Mouse (Mus musculus) heart, postnatal 0 days (tissue): ENCODE results near the gene Gpr107. TPM values are rescaled to one million over a fixed set of nuclear protein-coding genes. Genes with fewer than 3 reads are reported as not detected.
A peak's percentile ranks its signal among the peaks of the same experiment; 100 is the strongest.

Experiments
- ATAC-seq: fragments of 200-750 bp; cut with Nextera tagmentation; 2 replicates; pipeline ENCODE4 v1.8.0; 2017; ENCODE audit warnings: low read depth, moderate number of reproducible peaks, moderate library complexity; ENCODE audit not compliant: insufficient read depth
- DNase-seq: peaks from one replicate; pipeline ENCODE4 v3.0.0-alpha.2; 2016; ENCODE audit warnings: low spot score
- H3K27ac ChIP-seq: fragments of 300-500 bp; sonication (generic); 2 replicates; pipeline ENCODE4 v1.5.1; 2014; ENCODE audit warnings: low read depth, mild to moderate bottlenecking
- H3K27me3 ChIP-seq: fragments of 300-500 bp; sonication (generic); 2 replicates; pipeline ENCODE4 v1.6.1; 2014; ENCODE audit warnings: low read length, mixed read lengths; ENCODE audit not compliant: control insufficient read depth, insufficient read depth
- H3K36me3 ChIP-seq: fragments of 300-500 bp; sonication (generic); replicated peaks from 2 replicates; pipeline ENCODE4 v1.6.1; 2014; ENCODE audit warnings: low read length, mixed read lengths; ENCODE audit not compliant: control insufficient read depth, insufficient read depth
- H3K4me1 ChIP-seq: fragments of 300-500 bp; sonication (generic); 2 replicates; pipeline ENCODE4 v1.6.1; 2014; ENCODE audit warnings: antibody characterized with exemption; ENCODE audit not compliant: control insufficient read depth, insufficient read depth
- H3K4me2 ChIP-seq: fragments of 300-500 bp; sonication (generic); 2 replicates; pipeline ENCODE4 v1.6.1; 2014; ENCODE audit warnings: low read depth, mild to moderate bottlenecking, low read length, moderate library complexity
- H3K4me3 ChIP-seq: fragments of 300-500 bp; sonication (generic); 2 replicates; pipeline ENCODE4 v1.5.1; 2014; ENCODE audit warnings: low read depth, low read length
- H3K9ac ChIP-seq: fragments of 300-500 bp; sonication (generic); replicated peaks from 2 replicates; pipeline ENCODE4 v1.6.1; 2014; ENCODE audit warnings: low read depth, low read length, mixed read lengths
- H3K9me3 ChIP-seq: fragments of 300-500 bp; sonication (generic); replicated peaks from 2 replicates; pipeline ENCODE4 v1.6.1; 2016; ENCODE audit warnings: low read length; ENCODE audit not compliant: control insufficient read depth
- CTCF ChIP-seq: IDR thresholded peaks from 2 replicates; pipeline ENCODE4 v1.5.1; 2016; ENCODE audit warnings: antibody characterized with exemption, control low read depth, low read depth
- EP300 ChIP-seq: IDR thresholded peaks from 2 replicates; pipeline ENCODE4 v1.6.1; 2016; ENCODE audit warnings: antibody characterized with exemption, low read depth
- WGBS: fragments of 180-500 bp; shearing (Covaris S2); extraction: QIAGEN DNeasy Blood & Tissue Kit; methylation state at CpG from one replicate; pipeline ENCODE4 v1.1.7; 2014; 5-methylcytosine and 5-hydroxymethylcytosine counted together
- polyA plus RNA-seq: library from polyadenylated mRNA; unstranded; fragments of >200 nt; fragmentation: Nextera tagmentation; extraction: Ambion mirVana; gene quantifications from 2 replicates; pipeline ENCODE4 v1.2.1, GENCODE M21; 2015
- total RNA-seq: library from RNA; depleted of rRNA; stranded (reverse); fragments of >200 nt; gene quantifications from 2 replicates; pipeline ENCODE4 v1.2.3, GENCODE M21; 2014; ENCODE audit warnings: low replicate concordance

Gene Gpr107
- total and polyA plus RNA-seq, 2 experiments from 2014 or later: 20.3 to 69.4 TPM

DNA sequence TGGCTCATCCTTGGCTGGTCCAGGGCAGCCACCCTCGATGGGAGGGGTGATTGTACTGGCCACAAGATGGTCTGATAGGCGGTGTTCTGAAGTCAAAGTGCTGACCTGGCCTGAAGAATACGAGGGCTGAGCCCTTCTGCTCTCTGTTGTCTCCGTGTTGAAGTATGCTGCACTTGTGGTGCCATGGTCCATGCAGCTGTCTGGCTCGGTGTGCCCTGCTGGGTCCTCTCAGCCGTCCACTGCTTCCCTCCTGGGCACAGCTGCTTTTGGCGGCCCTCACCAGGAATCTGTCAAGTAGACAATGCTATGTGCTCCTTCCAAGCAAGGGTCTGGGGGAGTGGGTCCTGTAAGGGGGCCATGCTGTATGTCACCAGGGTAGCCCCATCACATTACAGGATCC, 68.7 kb downstream of the Gpr107 start:
- DNase-seq (no peak), ATAC-seq (no peak)
- H3K36me3 ChIP-seq: no peaks in the 10 kb centered on the region
- H3K27me3 ChIP-seq: no peaks in the 10 kb centered on the region
- H3K9ac ChIP-seq: no peak overlapping the region
- H3K4me3 ChIP-seq: no peak overlapping the region
- H3K4me1 ChIP-seq: peaks cover 7% of the 10 kb centered on the region; the same call in 1 of the 2 replicates
- H3K9me3 ChIP-seq: no peaks in the 10 kb centered on the region
- no peak overlapping the region for H3K4me2 ChIP-seq
- no peak for TF ChIP-seq EP300
- no peak for TF ChIP-seq CTCF
- H3K27ac ChIP-seq: no peak overlapping the region
- 56% methylated on average over 7 of the region's 7 CpGs for WGBS

DNA sequence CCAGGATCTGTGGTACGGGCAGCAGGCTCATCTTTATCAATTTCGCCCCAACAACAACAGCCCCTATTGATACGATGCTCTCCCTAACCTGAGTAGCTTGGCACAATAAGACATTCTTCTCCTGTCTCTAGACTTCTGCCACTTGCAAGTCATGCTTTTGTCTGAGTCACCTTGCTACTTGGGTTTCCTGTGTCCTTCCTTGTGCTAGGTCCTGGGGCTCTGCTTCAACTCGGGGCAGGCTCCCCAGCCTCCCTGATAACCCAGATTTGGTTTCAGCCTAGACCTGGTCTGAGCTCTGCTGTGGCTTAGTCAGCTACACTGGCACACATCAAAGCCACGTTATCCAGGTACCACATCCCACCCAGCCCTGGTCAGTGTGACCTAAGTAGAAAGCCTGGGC, 69.5 kb downstream of the Gpr107 start:
- 0 out of 2 replicates have a peak, but pooled peaks cover 4% of the 10 kb centered on the region for H3K9me3 ChIP-seq
- H3K4me2 ChIP-seq: no peak overlapping the region
- ATAC-seq (no peak), DNase-seq (no peak)
- no peak overlapping the region for H3K27ac ChIP-seq
- H3K36me3 ChIP-seq: no peaks in the 10 kb centered on the region
- TF ChIP-seq EP300 (no peak), CTCF (no peak)
- H3K4me3 ChIP-seq: no peak overlapping the region
- WGBS: 70% methylated on average over 5 of the region's 5 CpGs
- H3K4me1 ChIP-seq: peaks cover 3% of the 10 kb centered on the region; the same call in 1 of the 2 replicates
- no peak overlapping the region for H3K9ac ChIP-seq
- no peaks in the 10 kb centered on the region for H3K27me3 ChIP-seq

DNA sequence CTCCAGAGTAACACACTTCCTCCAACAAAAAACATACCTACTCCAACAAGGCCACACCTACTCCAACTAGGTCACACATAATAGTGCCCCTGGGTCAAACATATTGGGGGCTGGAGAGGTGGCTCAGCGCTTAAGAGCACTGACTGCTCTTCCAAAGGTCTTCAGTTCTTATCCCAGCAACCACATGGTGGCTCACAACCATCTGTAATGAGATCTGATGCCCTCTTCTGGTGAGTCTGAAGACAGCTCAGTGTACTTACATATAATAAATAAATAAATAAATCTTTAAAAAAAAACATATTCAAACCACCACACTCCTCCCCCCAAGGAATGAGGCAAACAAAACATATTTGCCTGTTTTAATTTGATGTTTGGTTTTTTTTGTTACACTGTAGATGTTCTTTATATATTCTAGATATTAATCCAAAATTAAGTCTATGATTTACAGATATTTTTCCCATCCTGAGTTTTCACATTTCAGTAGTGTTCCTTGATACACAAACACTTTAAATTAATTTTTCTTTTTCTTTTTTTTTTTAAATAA, 76.7 kb downstream of the Gpr107 start:
- H3K9me3 ChIP-seq: 0 out of 2 replicates have a peak, but pooled peaks cover 4% of the 10 kb centered on the region
- no peak for ATAC-seq

DNA sequence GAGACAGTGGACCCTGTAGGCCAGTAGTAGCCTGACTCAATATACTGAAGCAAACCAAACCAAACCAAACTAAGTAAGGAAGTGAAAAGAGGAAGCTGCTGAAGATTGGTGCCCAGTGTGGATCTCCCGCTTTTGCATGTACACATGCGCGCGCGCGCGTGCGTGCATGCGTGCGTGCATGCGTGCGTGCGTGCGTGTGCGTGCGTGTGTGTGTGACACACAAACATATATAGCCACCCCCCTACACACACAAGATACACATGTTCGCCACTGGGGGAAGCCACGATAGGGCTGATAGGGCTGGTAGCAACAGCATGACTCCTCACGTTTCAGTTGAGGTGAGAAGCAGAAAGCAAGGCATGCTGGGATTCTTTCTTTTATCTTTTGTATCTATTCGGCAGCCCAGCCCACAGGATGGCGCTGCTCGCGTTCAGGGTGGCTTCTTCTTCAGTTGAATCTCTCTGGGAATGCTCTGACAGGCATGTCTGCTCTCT, 87.1 kb downstream of the Gpr107 start:
- no peak overlapping the region for H3K9ac ChIP-seq
- peak; percentile 60; the same call in 1 of the 2 replicates for ATAC-seq
- DNase-seq: no peak

More for the DNA sequence above, 76.7 kb downstream of the Gpr107 start:
- Histone ChIP-seq H3K4me3 (no peak overlapping the region), H3K4me1 (no peaks in the 10 kb centered on the region), H3K4me2 (no peak overlapping the region), H3K27ac (no peak overlapping the region), H3K36me3 (no peaks in the 10 kb centered on the region), H3K27me3 (no peaks in the 10 kb centered on the region), H3K9ac (no peak overlapping the region)
- TF ChIP-seq EP300 (no peak), CTCF (no peak)
- WGBS: 63% methylated on average over 1 of the region's 1 CpGs
- DNase-seq: no peak

DNA sequence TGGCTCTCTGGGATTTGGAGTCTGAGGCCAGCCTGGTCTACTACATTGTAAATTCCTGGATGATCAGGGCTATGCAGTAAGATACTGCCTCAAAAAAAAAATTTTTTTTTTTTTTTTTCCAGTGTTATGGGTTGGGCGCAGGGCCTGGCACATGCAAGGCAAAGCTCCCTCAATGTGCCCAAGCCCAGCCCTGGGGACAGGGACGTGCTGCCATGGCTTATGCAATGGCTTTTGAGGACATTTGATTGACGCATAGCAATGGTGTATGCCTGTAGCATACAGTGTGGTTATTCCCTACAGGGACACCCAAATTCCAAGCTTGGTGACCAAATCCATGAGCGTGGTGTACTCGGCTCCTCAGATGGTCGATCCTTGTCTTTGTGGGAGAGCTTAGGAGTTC, 87.7 kb downstream of the Gpr107 start:
- no peak for DNase-seq
- Histone ChIP-seq H3K4me1 (0 out of 2 replicates have a peak, but pooled peaks cover under 1% of the 10 kb centered on the region), H3K27ac (no peak overlapping the region), H3K4me3 (no peak overlapping the region), H3K9me3 (no peaks in the 10 kb centered on the region), H3K4me2 (no peak overlapping the region), H3K27me3 (no peaks in the 10 kb centered on the region), H3K36me3 (no peaks in the 10 kb centered on the region), H3K9ac (no peak overlapping the region)
- WGBS: 79% methylated on average over 6 of the region's 6 CpGs
- no peak for ATAC-seq
- TF ChIP-seq EP300 (no peak), CTCF (no peak)

More for the DNA sequence above, 87.1 kb downstream of the Gpr107 start:
- no peaks in the 10 kb centered on the region for H3K27me3 ChIP-seq
- no peaks in the 10 kb centered on the region for H3K9me3 ChIP-seq
- H3K4me1 ChIP-seq: no peaks in the 10 kb centered on the region
- no peaks in the 10 kb centered on the region for H3K36me3 ChIP-seq
- H3K4me2 ChIP-seq: peak overlapping the region; percentile 1; the same call in 1 of the 2 replicates
- no peak overlapping the region for H3K4me3 ChIP-seq
- 40% methylated on average over 23 of the region's 23 CpGs for WGBS
- TF ChIP-seq CTCF (peak; percentile 17; the same call in 1 of the 2 replicates), EP300 (no peak)
- H3K27ac ChIP-seq: no peak overlapping the region
